Mouse (Mus musculus): ENCODE measurements around the gene Arf1. TPM values are rescaled to one million over a fixed set of nuclear protein-coding genes. Genes with fewer than 3 reads are reported as not detected.

Arf1 gene
- total and polyA plus RNA-seq, 2 experiments from 2014 or later = 378 to 540 TPM

- peaks cover 44% of the 10 kb centered on the region for H3K27me3 ChIP-seq (ENCODE audit: control insufficient read depth, insufficient read depth, low read length)
- no peaks in the 10 kb centered on the region for H3K36me3 ChIP-seq (replicated peaks; ENCODE audit: control insufficient read depth, insufficient read depth, low read length)
- no peak for DNase-seq (ENCODE audit: low spot score)
- no peak overlapping the region for H3K9ac ChIP-seq (replicated peaks; ENCODE audit: low read depth, low read length)
- TF ChIP-seq CTCF (IDR thresholded peaks at IDR 0.05; ENCODE audit: low read depth) (no peak), EP300 (IDR thresholded peaks at IDR 0.05; ENCODE audit: low read depth) (no peak)
- 45% methylated on average over 10 of the region's 10 CpGs for WGBS
- ATAC-seq (ENCODE audit: insufficient read depth, low read depth) = no peak
- no peaks in the 10 kb centered on the region for H3K4me1 ChIP-seq (ENCODE audit: control insufficient read depth, insufficient read depth)
- H3K9me3 ChIP-seq (replicated peaks; ENCODE audit: control insufficient read depth, low read length) = no peaks in the 10 kb centered on the region
- no peak overlapping the region for H3K4me3 ChIP-seq (ENCODE audit: low read depth, low read length)
- H3K4me2 ChIP-seq (ENCODE audit: low read depth, low read length) = no peak overlapping the region
- H3K27ac ChIP-seq (ENCODE audit: low read depth) = no peak overlapping the region
These were observed 20.0 kb upstream of the Arf1 start for GRCm38 (mm10) chr11:59248101-59248500.

GRCm38 (mm10) chr11:59243856-59244255, 15.8 kb upstream of the Arf1 start:
- ATAC-seq (ENCODE audit: insufficient read depth, low read depth) (no peak), DNase-seq (ENCODE audit: low spot score) (no peak)
- H3K36me3 ChIP-seq (replicated peaks; ENCODE audit: control insufficient read depth, insufficient read depth, low read length) = no peaks in the 10 kb centered on the region
- H3K4me3 ChIP-seq (ENCODE audit: low read depth, low read length) = no peak overlapping the region
- no peak overlapping the region for H3K9ac ChIP-seq (replicated peaks; ENCODE audit: low read depth, low read length)
- H3K27ac ChIP-seq (ENCODE audit: low read depth) = no peak overlapping the region
- 25% methylated on average over 6 of the region's 6 CpGs for WGBS
- no peak overlapping the region for H3K4me2 ChIP-seq (ENCODE audit: low read depth, low read length)
- no peaks in the 10 kb centered on the region for H3K4me1 ChIP-seq (ENCODE audit: control insufficient read depth, insufficient read depth)
- TF ChIP-seq CTCF (IDR thresholded peaks at IDR 0.05; ENCODE audit: low read depth) = no peak
- no peak for TF ChIP-seq EP300 (IDR thresholded peaks at IDR 0.05; ENCODE audit: low read depth)
- peaks cover 46% of the 10 kb centered on the region for H3K27me3 ChIP-seq (ENCODE audit: control insufficient read depth, insufficient read depth, low read length)
- no peaks in the 10 kb centered on the region for H3K9me3 ChIP-seq (replicated peaks; ENCODE audit: control insufficient read depth, low read length)

- no peak overlapping the region for H3K27ac ChIP-seq (ENCODE audit: low read depth)
- H3K4me3 ChIP-seq (ENCODE audit: low read depth, low read length) = no peak overlapping the region
- peaks cover 33% of the 10 kb centered on the region for H3K27me3 ChIP-seq (ENCODE audit: control insufficient read depth, insufficient read depth, low read length)
- WGBS = 36% methylated on average over 3 of the region's 3 CpGs
- TF ChIP-seq CTCF (IDR thresholded peaks at IDR 0.05; ENCODE audit: low read depth) (no peak), EP300 (IDR thresholded peaks at IDR 0.05; ENCODE audit: low read depth) (no peak)
- ATAC-seq (ENCODE audit: insufficient read depth, low read depth) (no peak), DNase-seq (ENCODE audit: low spot score) (no peak)
- H3K4me1 ChIP-seq (ENCODE audit: control insufficient read depth, insufficient read depth) = no peaks in the 10 kb centered on the region
- H3K9ac ChIP-seq (replicated peaks; ENCODE audit: low read depth, low read length) = no peak overlapping the region
- H3K36me3 ChIP-seq (replicated peaks; ENCODE audit: control insufficient read depth, insufficient read depth, low read length) = no peaks in the 10 kb centered on the region
- H3K4me2 ChIP-seq (ENCODE audit: low read depth, low read length) = no peak overlapping the region
- no peaks in the 10 kb centered on the region for H3K9me3 ChIP-seq (replicated peaks; ENCODE audit: control insufficient read depth, low read length)
These were observed 13.8 kb upstream of the Arf1 start for GRCm38 (mm10) chr11:59241841-59242240.

GRCm38 (mm10) chr11:59239796-59240195, 11.7 kb upstream of the Arf1 start:
- DNase-seq (ENCODE audit: low spot score) (no peak), ATAC-seq (ENCODE audit: insufficient read depth, low read depth) (no peak)
- H3K27ac ChIP-seq (ENCODE audit: low read depth) = no peak overlapping the region
- peaks cover 25% of the 10 kb centered on the region for H3K27me3 ChIP-seq (ENCODE audit: control insufficient read depth, insufficient read depth, low read length)
- no peaks in the 10 kb centered on the region for H3K36me3 ChIP-seq (replicated peaks; ENCODE audit: control insufficient read depth, insufficient read depth, low read length)
- no peak overlapping the region for H3K4me3 ChIP-seq (ENCODE audit: low read depth, low read length)
- no peaks in the 10 kb centered on the region for H3K4me1 ChIP-seq (ENCODE audit: control insufficient read depth, insufficient read depth)
- H3K9me3 ChIP-seq (replicated peaks; ENCODE audit: control insufficient read depth, low read length) = no peaks in the 10 kb centered on the region
- TF ChIP-seq EP300 (IDR thresholded peaks at IDR 0.05; ENCODE audit: low read depth) (no peak), CTCF (IDR thresholded peaks at IDR 0.05; ENCODE audit: low read depth) (no peak)
- H3K4me2 ChIP-seq (ENCODE audit: low read depth, low read length) = no peak overlapping the region
- H3K9ac ChIP-seq (replicated peaks; ENCODE audit: low read depth, low read length) = no peak overlapping the region
- WGBS = 77% methylated on average over 4 of the region's 4 CpGs

- Histone ChIP-seq H3K9me3 (replicated peaks; ENCODE audit: control insufficient read depth, low read length) (no peaks in the 10 kb centered on the region), H3K9ac (replicated peaks; ENCODE audit: low read depth, low read length) (no peak overlapping the region), H3K4me2 (ENCODE audit: low read depth, low read length) (no peak overlapping the region), H3K27me3 (ENCODE audit: control insufficient read depth, insufficient read depth, low read length) (peaks cover 25% of the 10 kb centered on the region), H3K27ac (ENCODE audit: low read depth) (no peak overlapping the region), H3K4me1 (ENCODE audit: control insufficient read depth, insufficient read depth) (no peaks in the 10 kb centered on the region), H3K4me3 (ENCODE audit: low read depth, low read length) (no peak overlapping the region), H3K36me3 (replicated peaks; ENCODE audit: control insufficient read depth, insufficient read depth, low read length) (no peaks in the 10 kb centered on the region)
- DNase-seq (ENCODE audit: low spot score) (no peak), ATAC-seq (ENCODE audit: insufficient read depth, low read depth) (no peak)
- WGBS = 57% methylated on average over 4 of the region's 4 CpGs
- TF ChIP-seq CTCF (IDR thresholded peaks at IDR 0.05; ENCODE audit: low read depth) (no peak), EP300 (IDR thresholded peaks at IDR 0.05; ENCODE audit: low read depth) (no peak)
These were observed 11.3 kb upstream of the Arf1 start for GRCm38 (mm10) chr11:59239428-59239785.
